Mouse (Mus musculus) heart, adult 2 months (tissue): ENCODE measurements around the gene Ces2g. TPM values are rescaled to one million over a fixed set of nuclear protein-coding genes. Genes with fewer than 3 reads are reported as not detected.

Experiments
- DNase-seq, 2 experiments: peaks; one replicate each; pipeline ENCODE4 v3.0.0; 2021
- H3K27ac ChIP-seq: fragments of 200-600 bp; 2 replicates; pipeline ENCODE4 v1.8.1; 2022
- H3K27me3 ChIP-seq: fragments of 200-500 bp; 2 replicates; pipeline ENCODE4 v1.6.1; 2012; ENCODE audit warnings: mild to moderate bottlenecking, low read length, inconsistent platforms, mixed read lengths; ENCODE audit not compliant: control insufficient read depth, insufficient read depth
- H3K36me3 ChIP-seq: fragments of 200-500 bp; 2 replicates; pipeline ENCODE4 v1.6.1; 2012; ENCODE audit warnings: low read length, inconsistent platforms; ENCODE audit not compliant: control insufficient read depth, insufficient read depth
- H3K4me1 ChIP-seq: fragments of 200-500 bp; 2 replicates; pipeline ENCODE4 v1.6.1; 2011; ENCODE audit warnings: low read length; ENCODE audit not compliant: control insufficient read depth, insufficient read depth
- H3K4me3 ChIP-seq: fragments of 200-600 bp; 2 replicates; pipeline ENCODE4 v1.8.1; 2022
- H3K79me2 ChIP-seq: fragments of 200-500 bp; replicated peaks from 2 replicates; pipeline ENCODE4 v1.6.1; 2012; ENCODE audit warnings: mild to moderate bottlenecking, inconsistent platforms, low read length, moderate library complexity, mixed read lengths; ENCODE audit not compliant: control insufficient read depth, insufficient read depth
- H3K9ac ChIP-seq: fragments of 200-500 bp; 2 replicates; pipeline ENCODE4 v1.6.1; 2012; ENCODE audit warnings: low read depth, mild to moderate bottlenecking, control low read depth, inconsistent platforms, low read length, mixed read lengths
- CTCF ChIP-seq: fragments of 200-600 bp; IDR thresholded peaks from 2 replicates; pipeline ENCODE4 v1.8.1; 2022; ENCODE audit warnings: antibody characterized with exemption, mild to moderate bottlenecking, moderate library complexity
- EP300 ChIP-seq: fragments of 200-500 bp; IDR thresholded peaks from 2 replicates; pipeline ENCODE4 v1.6.1; 2011; ENCODE audit warnings: low read depth, low read length, control low read depth; ENCODE audit not compliant: insufficient read depth
- POLR2A ChIP-seq: fragments of 200-500 bp; IDR thresholded peaks from 2 replicates; pipeline ENCODE4 v1.6.1; 2011; ENCODE audit warnings: mild to moderate bottlenecking, low read depth, low read length, control low read depth; ENCODE audit not compliant: insufficient read depth
- WGBS: fragments of 180-500 bp; shearing (Covaris S2); methylation state at CpG from one replicate; pipeline ENCODE4 v1.1.7; 2018; 5-methylcytosine and 5-hydroxymethylcytosine counted together
- intact Hi-C: fragments of 180-260 bp; cut with DNase I; formaldehyde crosslinking; loops from one replicate; pipeline ENCODE4 v1.15.1; 2025
- polyA plus RNA-seq: library from polyadenylated mRNA; depleted of rRNA; stranded (reverse); fragments of >200 nt; gene quantifications from 2 replicates; pipeline ENCODE4 v1.2.3, GENCODE M21; 2012
- total RNA-seq, 2 experiments: library from RNA; stranded (reverse); gene quantifications; 2 replicates each; pipeline ENCODE4 v1.2.3; 2021

Ces2g gene
- total and polyA plus RNA-seq, 3 experiments = 2.6 to 3.4 (median 3.3) TPM

GRCm38 (mm10) chr8:104962229-104962901, 847 bp downstream of the Ces2g start:
- no peak for DNase-seq
- TF ChIP-seq EP300 (no peak), POLR2A (no peak), CTCF (no peak)
- H3K27ac ChIP-seq = no peak overlapping the region
- no peaks in the 10 kb centered on the region for H3K36me3 ChIP-seq
- no peaks in the 10 kb centered on the region for H3K4me1 ChIP-seq
- no peak overlapping the region for H3K9ac ChIP-seq
- no peaks in the 10 kb centered on the region for H3K79me2 ChIP-seq
- no peak overlapping the region for H3K4me3 ChIP-seq
- H3K27me3 ChIP-seq = no peaks in the 10 kb centered on the region
- 68% methylated on average over 8 of the region's 8 CpGs for WGBS
- intact Hi-C loops = no loop called here

DNA sequence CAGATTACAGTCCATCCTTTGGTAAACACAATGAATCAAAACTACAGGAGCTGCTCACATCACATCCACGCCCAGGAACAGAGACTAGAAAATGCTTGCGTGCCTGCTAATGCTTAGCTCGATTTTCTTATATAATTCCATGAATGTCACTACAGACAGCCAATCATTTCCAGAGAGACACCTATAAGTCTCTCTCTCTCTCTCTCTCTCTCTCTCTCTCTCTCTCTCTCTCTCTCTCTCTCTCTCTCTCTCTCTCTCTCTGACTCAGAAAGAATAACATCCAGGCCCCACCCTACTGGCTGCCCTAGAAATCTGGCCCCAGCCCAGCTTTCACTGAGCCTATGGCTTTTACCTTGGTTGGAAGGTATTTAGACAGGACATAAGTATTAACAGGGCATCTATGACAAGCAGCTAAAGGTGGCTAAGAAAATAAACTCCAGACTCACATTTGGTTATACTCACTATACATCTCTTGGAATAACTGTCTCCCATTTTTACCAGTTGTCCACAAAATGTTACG, 1.9 kb downstream of the Ces2g start:
- Histone ChIP-seq H3K4me1 (no peaks in the 10 kb centered on the region), H3K27ac (no peak overlapping the region), H3K27me3 (no peaks in the 10 kb centered on the region), H3K36me3 (no peaks in the 10 kb centered on the region), H3K9ac (no peak overlapping the region), H3K79me2 (no peaks in the 10 kb centered on the region), H3K4me3 (no peak overlapping the region)
- intact Hi-C loops = no loop called here
- DNase-seq = no peak
- no peak for TF ChIP-seq EP300
- no peak for TF ChIP-seq CTCF
- no peak for TF ChIP-seq POLR2A
- 77% methylated on average over 4 of the region's 4 CpGs for WGBS

GRCm38 (mm10) chr8:104984126-104984525, 22.6 kb downstream of the Ces2g start:
- Histone ChIP-seq H3K4me3 (no peak overlapping the region), H3K9ac (no peak overlapping the region), H3K4me1 (no peaks in the 10 kb centered on the region), H3K79me2 (no peaks in the 10 kb centered on the region), H3K27ac (no peak overlapping the region), H3K36me3 (no peaks in the 10 kb centered on the region), H3K27me3 (no peaks in the 10 kb centered on the region)
- intact Hi-C loops = no loop called here
- 85% methylated on average over 5 of the region's 5 CpGs for WGBS
- TF ChIP-seq POLR2A = no peak
- no peak for DNase-seq

- Histone ChIP-seq H3K4me1 (no peaks in the 10 kb centered on the region), H3K27me3 (no peaks in the 10 kb centered on the region), H3K27ac (no peak overlapping the region), H3K79me2 (no peaks in the 10 kb centered on the region), H3K4me3 (no peak overlapping the region), H3K36me3 (no peaks in the 10 kb centered on the region), H3K9ac (no peak overlapping the region)
- intact Hi-C loops = no loop called here
- no peak for DNase-seq
- 90% methylated on average over 2 of the region's 2 CpGs for WGBS
- no peak for TF ChIP-seq CTCF
- TF ChIP-seq POLR2A = no peak
- no peak for TF ChIP-seq EP300
Observed at GRCm38 (mm10) chr8:104984942-104985341, 23.4 kb downstream of the Ces2g start.

DNA sequence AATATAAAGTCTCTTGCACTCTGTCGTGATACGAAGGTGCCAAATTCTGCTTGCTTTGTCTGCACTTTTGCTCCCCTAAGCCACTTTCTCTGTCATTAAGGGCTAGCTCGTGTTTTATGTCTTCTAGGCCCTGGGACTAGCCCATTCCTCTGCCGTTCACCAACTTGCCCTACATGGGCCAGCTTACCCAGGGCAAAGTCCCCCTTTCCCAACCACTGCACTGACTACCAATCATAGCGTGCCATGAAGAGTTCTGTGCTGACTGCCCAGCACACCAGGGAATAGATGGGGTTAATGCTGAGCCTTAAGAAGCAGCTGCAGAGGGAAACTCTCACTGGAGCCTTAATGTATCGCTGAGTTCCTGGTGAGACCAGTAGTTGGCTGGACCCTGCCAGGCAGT, 36.7 kb downstream of the Ces2g start:
- Histone ChIP-seq H3K9ac (no peak overlapping the region), H3K27me3 (no peaks in the 10 kb centered on the region; the same call in 1 of the 2 replicates), H3K4me3 (no peak overlapping the region), H3K27ac (no peak overlapping the region), H3K36me3 (no peaks in the 10 kb centered on the region), H3K4me1 (no peaks in the 10 kb centered on the region), H3K79me2 (no peaks in the 10 kb centered on the region)
- 73% methylated on average over 6 of the region's 6 CpGs for WGBS
- DNase-seq = no peak
- TF ChIP-seq CTCF (no peak), EP300 (no peak), POLR2A (no peak)
- intact Hi-C loops = no loop called here

- Histone ChIP-seq H3K9ac (no peak overlapping the region), H3K27ac (no peak overlapping the region), H3K4me1 (no peaks in the 10 kb centered on the region), H3K36me3 (no peaks in the 10 kb centered on the region), H3K27me3 (no peaks in the 10 kb centered on the region; the same call in 1 of the 2 replicates), H3K4me3 (no peak overlapping the region), H3K79me2 (no peaks in the 10 kb centered on the region)
- intact Hi-C loops = no loop called here
- TF ChIP-seq POLR2A (no peak), EP300 (no peak), CTCF (no peak)
- 76% methylated on average over 6 of the region's 6 CpGs for WGBS
- DNase-seq = no peak
Observed at GRCm38 (mm10) chr8:104999183-104999582, 37.7 kb downstream of the Ces2g start.
